Mouse (Mus musculus) forebrain, postnatal 0 days (tissue): ENCODE measurements around the gene Ptpn14. TPM values are rescaled to one million over a fixed set of nuclear protein-coding genes. Genes with fewer than 3 reads are reported as not detected.

ENCODE experiments used
- ATAC-seq: fragments of 200-750 bp; cut with Nextera tagmentation; 2 replicates; pipeline ENCODE4 v1.8.0; 2017; ENCODE audit warnings: mild to moderate bottlenecking, moderate library complexity
- DNase-seq: peaks from one replicate; pipeline ENCODE4 v3.0.0-alpha.2; 2015
- H3K27ac ChIP-seq: fragments of 300-500 bp; sonication (generic); 2 replicates; pipeline ENCODE4 v1.5.1; 2014; ENCODE audit warnings: low read depth, mild to moderate bottlenecking, antibody characterized with exemption, low read length, moderate library complexity, mixed read lengths
- H3K27me3 ChIP-seq: fragments of 300-500 bp; sonication (generic); 2 replicates; pipeline ENCODE4 v1.6.1; 2014; ENCODE audit warnings: mild to moderate bottlenecking, low read length, mixed read lengths; ENCODE audit not compliant: insufficient read depth
- H3K36me3 ChIP-seq: fragments of 300-500 bp; sonication (generic); 2 replicates; pipeline ENCODE4 v1.6.1; 2014; ENCODE audit warnings: mild to moderate bottlenecking, moderate library complexity; ENCODE audit not compliant: insufficient read depth
- H3K4me1 ChIP-seq: fragments of 300-500 bp; sonication (generic); 2 replicates; pipeline ENCODE4 v1.6.1; 2014; ENCODE audit warnings: antibody characterized with exemption; ENCODE audit not compliant: insufficient read depth
- H3K4me2 ChIP-seq: fragments of 300-500 bp; sonication (generic); 2 replicates; pipeline ENCODE4 v1.6.1; 2014; ENCODE audit warnings: low read depth, mild to moderate bottlenecking, moderate library complexity
- H3K4me3 ChIP-seq: fragments of 300-500 bp; sonication (generic); 2 replicates; pipeline ENCODE4 v1.5.1; 2014; ENCODE audit warnings: low read depth, low read length, mixed read lengths
- H3K9ac ChIP-seq: fragments of 300-500 bp; sonication (generic); 2 replicates; pipeline ENCODE4 v1.6.1; 2014; ENCODE audit warnings: mild to moderate bottlenecking
- H3K9me3 ChIP-seq: fragments of 300-500 bp; sonication (generic); 2 replicates; pipeline ENCODE4 v1.6.1; 2016; ENCODE audit warnings: low read length
- CTCF ChIP-seq: sonication (generic); IDR thresholded peaks from 2 replicates; pipeline ENCODE4 v1.5.1; 2016; ENCODE audit warnings: antibody characterized with exemption, control low read depth, low read depth
- WGBS: fragments of 180-500 bp; shearing (Covaris S2); extraction: QIAGEN DNeasy Blood & Tissue Kit; methylation state at CpG from one replicate; pipeline ENCODE4 v1.1.7; 2014; 5-methylcytosine and 5-hydroxymethylcytosine counted together
- polyA plus RNA-seq: library from polyadenylated mRNA; unstranded; fragments of >200 nt; fragmentation: Nextera tagmentation; extraction: Ambion mirVana; gene quantifications from 2 replicates; pipeline ENCODE4 v1.2.1, GENCODE M21; 2015
- total RNA-seq: library from RNA; depleted of rRNA; stranded (reverse); fragments of >200 nt; gene quantifications from 2 replicates; pipeline ENCODE4 v1.2.3, GENCODE M21; 2014

Ptpn14 gene
- total and polyA plus RNA-seq, 2 experiments from 2014 or later = 0.98 to 3.9 TPM

GRCm38 (mm10) chr1:189732156-189732555, 4.1 kb downstream of the Ptpn14 start:
- WGBS = 78% methylated on average over 8 of the region's 8 CpGs
- no peak overlapping the region for H3K9ac ChIP-seq
- no peak overlapping the region for H3K27ac ChIP-seq
- DNase-seq (no peak), ATAC-seq (no peak)
- H3K4me1 ChIP-seq = 0 out of 2 replicates have a peak, but pooled peaks cover 7% of the 10 kb centered on the region
- no peak overlapping the region for H3K4me3 ChIP-seq
- H3K4me2 ChIP-seq = no peak overlapping the region
- no peaks in the 10 kb centered on the region for H3K9me3 ChIP-seq
- peaks cover 33% of the 10 kb centered on the region for H3K27me3 ChIP-seq
- H3K36me3 ChIP-seq = no peaks in the 10 kb centered on the region
- TF ChIP-seq CTCF = no peak

DNA sequence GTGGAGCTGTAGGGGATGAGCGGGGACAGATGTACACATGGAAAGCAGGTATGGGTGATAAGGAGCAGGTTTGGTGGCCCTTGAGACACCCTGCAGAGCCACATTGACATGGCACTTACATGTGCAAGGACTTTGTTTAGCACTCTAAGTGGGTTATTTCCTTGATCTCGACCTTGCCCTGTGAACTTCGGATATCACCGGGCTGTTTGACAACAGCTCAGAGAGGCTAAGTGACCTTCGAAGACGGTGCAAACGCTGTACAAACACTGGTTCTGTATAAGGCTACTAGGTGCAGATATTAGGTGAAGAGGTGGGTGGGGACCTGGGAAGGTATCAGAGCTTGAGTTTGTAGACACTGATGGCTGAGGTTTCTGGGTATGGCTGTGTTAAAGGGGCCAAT, 12.0 kb downstream of the Ptpn14 start:
- Histone ChIP-seq H3K36me3 (no peaks in the 10 kb centered on the region), H3K9ac (no peak overlapping the region), H3K4me3 (no peak overlapping the region), H3K4me1 (no peaks in the 10 kb centered on the region), H3K9me3 (no peaks in the 10 kb centered on the region), H3K4me2 (no peak overlapping the region), H3K27me3 (no peaks in the 10 kb centered on the region), H3K27ac (no peak overlapping the region)
- no peak for TF ChIP-seq CTCF
- 93% methylated on average over 7 of the region's 7 CpGs for WGBS
- ATAC-seq (no peak), DNase-seq (no peak)

DNA sequence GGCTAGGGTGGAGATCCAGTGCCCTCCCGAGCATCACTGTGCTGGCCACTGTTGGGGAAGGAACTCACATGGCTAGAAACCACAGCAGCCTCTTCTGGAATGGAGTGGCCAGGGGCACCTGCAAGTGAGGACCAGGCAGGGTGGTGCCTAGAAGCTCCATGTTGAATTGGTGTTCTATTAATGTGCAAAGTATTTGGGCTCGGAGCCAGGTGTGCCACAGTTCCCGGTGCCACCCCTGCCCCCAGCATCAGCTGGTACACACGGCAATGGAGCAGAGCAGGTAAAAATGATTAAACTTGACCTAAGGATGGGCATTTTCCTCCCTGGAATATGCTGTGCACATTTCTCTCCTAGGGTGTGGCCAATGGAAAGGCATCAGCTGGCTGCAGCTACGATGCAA, 14.0 kb downstream of the Ptpn14 start:
- no peaks in the 10 kb centered on the region for H3K4me1 ChIP-seq
- H3K36me3 ChIP-seq = no peaks in the 10 kb centered on the region
- ATAC-seq = no peak
- 85% methylated on average over 5 of the region's 5 CpGs for WGBS
- H3K27ac ChIP-seq = no peak overlapping the region
- H3K4me3 ChIP-seq = no peak overlapping the region
- no peak overlapping the region for H3K9ac ChIP-seq
- no peaks in the 10 kb centered on the region for H3K27me3 ChIP-seq
- no peaks in the 10 kb centered on the region for H3K9me3 ChIP-seq
- no peak for DNase-seq
- no peak overlapping the region for H3K4me2 ChIP-seq
- TF ChIP-seq CTCF = no peak

GRCm38 (mm10) chr1:189743136-189743535, 15.1 kb downstream of the Ptpn14 start:
- ATAC-seq (no peak), DNase-seq (no peak)
- no peak overlapping the region for H3K4me2 ChIP-seq
- no peak overlapping the region for H3K4me3 ChIP-seq
- no peaks in the 10 kb centered on the region for H3K4me1 ChIP-seq
- no peaks in the 10 kb centered on the region for H3K27me3 ChIP-seq
- no peaks in the 10 kb centered on the region for H3K36me3 ChIP-seq
- H3K27ac ChIP-seq = no peak overlapping the region
- no peak for TF ChIP-seq CTCF
- 87% methylated on average over 5 of the region's 5 CpGs for WGBS
- no peaks in the 10 kb centered on the region for H3K9me3 ChIP-seq
- H3K9ac ChIP-seq = no peak overlapping the region

DNA sequence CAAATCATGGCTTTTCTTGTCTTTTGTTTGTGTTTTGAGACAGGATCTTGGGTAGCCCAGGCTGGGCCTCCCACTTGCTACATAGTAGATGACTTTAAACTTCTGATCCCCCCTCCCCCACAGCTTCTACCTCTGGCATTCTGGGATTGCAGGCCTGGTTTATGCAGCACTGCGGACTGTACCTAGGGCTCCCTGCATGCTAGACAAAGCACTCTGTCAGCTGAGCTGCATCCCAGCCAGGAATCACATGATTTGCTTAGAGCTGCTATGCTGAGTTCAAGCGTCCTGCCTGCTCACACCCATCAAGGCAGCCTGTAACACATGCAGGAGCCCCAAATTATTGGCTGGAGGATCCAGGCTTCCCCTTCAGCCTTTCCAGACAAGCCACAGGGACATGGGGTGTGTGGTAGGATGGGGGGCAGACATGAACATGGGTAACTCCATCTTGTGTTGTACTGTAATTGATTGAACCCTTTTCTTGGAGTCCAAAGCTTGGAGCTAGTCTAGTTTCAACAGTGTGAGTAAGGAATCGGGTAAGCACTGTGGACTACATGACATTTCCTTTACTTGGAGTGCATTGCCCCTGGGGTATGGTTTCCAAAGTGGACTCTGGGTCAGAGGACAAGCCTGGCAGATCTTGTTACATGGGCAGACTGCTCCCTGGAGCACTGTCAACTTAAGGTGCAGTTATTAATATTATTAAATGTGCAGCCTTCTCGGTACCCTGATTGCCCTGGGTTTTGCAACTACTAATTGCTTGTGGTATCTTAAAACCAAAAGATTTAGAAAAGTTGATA, 17.0 kb downstream of the Ptpn14 start:
- H3K36me3 ChIP-seq = no peaks in the 10 kb centered on the region
- H3K27ac ChIP-seq = no peak overlapping the region
- no peaks in the 10 kb centered on the region for H3K4me1 ChIP-seq
- TF ChIP-seq CTCF = no peak
- H3K9me3 ChIP-seq = no peaks in the 10 kb centered on the region
- 64% methylated on average over 4 of the region's 4 CpGs for WGBS
- H3K27me3 ChIP-seq = no peaks in the 10 kb centered on the region
- ATAC-seq (no peak), DNase-seq (no peak)
- H3K4me2 ChIP-seq = no peak overlapping the region
- H3K4me3 ChIP-seq = no peak overlapping the region
- H3K9ac ChIP-seq = no peak overlapping the region

DNA sequence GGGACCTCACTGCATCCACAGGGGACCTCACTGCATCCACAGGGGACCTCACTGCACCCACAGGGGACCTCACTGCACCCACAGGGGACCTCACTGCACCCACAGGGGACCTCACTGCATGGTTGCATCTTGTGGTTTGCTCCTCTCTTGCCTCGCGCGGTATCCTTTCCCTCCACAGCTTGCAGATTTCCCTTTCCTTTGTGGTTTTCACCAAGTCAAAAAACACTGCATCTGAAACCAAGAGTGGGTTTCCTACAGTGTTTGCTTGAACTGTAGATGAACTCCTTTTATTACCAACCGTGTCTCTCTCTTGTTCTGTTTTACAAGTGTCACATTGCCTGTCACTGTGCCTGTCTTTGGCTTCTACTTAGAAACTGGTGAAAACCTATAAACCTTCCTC, 18.5 kb downstream of the Ptpn14 start:
- no peaks in the 10 kb centered on the region for H3K27me3 ChIP-seq
- no peak overlapping the region for H3K27ac ChIP-seq
- no peaks in the 10 kb centered on the region for H3K9me3 ChIP-seq
- ATAC-seq = no peak
- no peak overlapping the region for H3K4me2 ChIP-seq
- no peak overlapping the region for H3K4me3 ChIP-seq
- WGBS = 78% methylated on average over 4 of the region's 4 CpGs
- no peak for DNase-seq
- no peaks in the 10 kb centered on the region for H3K36me3 ChIP-seq
- no peak overlapping the region for H3K9ac ChIP-seq
- H3K4me1 ChIP-seq = no peaks in the 10 kb centered on the region
- no peak for TF ChIP-seq CTCF

- Histone ChIP-seq H3K4me2 (no peak overlapping the region), H3K27ac (no peak overlapping the region), H3K9ac (no peak overlapping the region), H3K9me3 (no peaks in the 10 kb centered on the region), H3K36me3 (no peaks in the 10 kb centered on the region), H3K4me1 (no peaks in the 10 kb centered on the region), H3K27me3 (no peaks in the 10 kb centered on the region), H3K4me3 (no peak overlapping the region)
- 94% methylated on average over 4 of the region's 4 CpGs for WGBS
- no peak for DNase-seq
- TF ChIP-seq CTCF = no peak
- no peak for ATAC-seq
Measured at GRCm38 (mm10) chr1:189749789-189750188, 21.7 kb downstream of the Ptpn14 start.
